ENCODE assay signal across 8 mouse cellular contexts in genomic region chr11:117031249-117031648, GRCm38 (mm10).
DNase-seq lines count a peak whose midpoint lies in the region; ATAC-seq lines count a peak whose summit lies in the region.

No protein-coding gene starts in this region.

- no peaks in the 10 kb centered on the region for H3K36me3 ChIP-seq in hindbrain, embryonic 10.5 days

- no peaks in the 10 kb centered on the region for H3K9me3 ChIP-seq in hindbrain, embryonic 10.5 days

- H3K4me1 ChIP-seq in hindbrain, embryonic 10.5 days (replicated peaks) = peaks cover 55% of the 10 kb centered on the region

- peak; percentile 18; the same call in 1 of the 2 replicates for ATAC-seq in frontal cortex, adult (ENCODE audit: low TSS enrichment)

- 30% methylated on average over 4 of the region's 4 CpGs for WGBS in hindbrain, embryonic 10.5 days

- H3K27ac ChIP-seq in hindbrain, embryonic 10.5 days = peak overlapping the region; percentile 69; the same call in 1 of the 2 replicates

- H3K27me3 ChIP-seq in hindbrain, embryonic 10.5 days (ENCODE audit: insufficient read depth, poor library complexity, severe bottlenecking) = peaks cover 5% of the 10 kb centered on the region

- H3K4me3 ChIP-seq in hindbrain, embryonic 10.5 days = no peak overlapping the region

- DNase-seq in frontal cortex, postnatal 10 days (ENCODE audit: low spot score in 2 of 2) = no peak
- DNase-seq in ES-CJ7 (ENCODE audit: low read depth, low spot score) (peak; percentile 51), liver (peak; percentile 51)
- DNase-seq in hindbrain, embryonic 10.5 days (ENCODE audit: low spot score) = no peak
- no peak for DNase-seq in adrenal gland, postnatal 36 days
- no peak for DNase-seq in lung, postnatal 4 days
- no peak for DNase-seq in gastrocnemius, postnatal 10 days

Comparison
In these comparisons a context has a peak if more than half of its experiments do, and no peak if none do; other contexts are left out.
1. DNase-seq: peak in ES-CJ7 (single experiment) and liver (single experiment); none in frontal cortex, postnatal 10 days (0 of 2), hindbrain, embryonic 10.5 days (single experiment), adrenal gland, postnatal 36 days (0 of 2), lung, postnatal 4 days (0 of 2) and gastrocnemius, postnatal 10 days (single experiment).